Mouse (Mus musculus): Measurements from ENCODE around the gene Osbpl2.
"Not testable (repeated sequence)": the region's sequence is repeated elsewhere in the genome, so short reads cannot be mapped to it uniquely, and the experiment has no call there.

Gene Osbpl2

GRCm38 (mm10) chr2:180148551-180148950 is 29.4 kb downstream of the Osbpl2 start:
- no peak for DNase-seq (ENCODE audit: low spot score in 2 of 2)

DNA sequence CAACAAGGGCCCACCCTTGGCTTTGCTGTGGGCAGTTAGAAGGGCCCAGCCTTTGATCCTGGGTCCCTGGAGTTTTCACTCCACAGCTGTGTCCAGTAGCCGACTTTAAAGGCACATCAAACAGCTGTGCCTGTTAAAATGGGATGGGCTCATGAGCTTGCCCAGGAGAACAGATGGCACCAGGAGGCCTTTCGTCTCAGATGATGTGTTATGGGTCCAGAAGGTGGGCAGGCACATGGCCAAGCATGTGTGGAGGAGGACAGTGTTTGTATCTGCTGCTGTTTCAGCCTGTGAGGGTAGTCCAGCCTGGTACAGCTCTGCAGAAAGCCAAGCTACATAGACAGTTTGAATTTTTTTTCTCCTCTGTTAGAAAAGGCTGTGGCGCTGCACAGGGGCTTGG is 35.7 kb downstream of the Osbpl2 start:
- DNase-seq (ENCODE audit: low spot score in 2 of 2): no peak

- no peak for DNase-seq (ENCODE audit: low spot score in 2 of 2)
These were observed 39.5 kb downstream of the Osbpl2 start for GRCm38 (mm10) chr2:180158627-180159026.

GRCm38 (mm10) chr2:180165855-180166254 is 46.7 kb downstream of the Osbpl2 start:
- no peak for DNase-seq (ENCODE audit: low spot score in 2 of 2)

GRCm38 (mm10) chr2:180166869-180167268 is 47.8 kb downstream of the Osbpl2 start:
- no peak for DNase-seq (ENCODE audit: low spot score in 2 of 2)

GRCm38 (mm10) chr2:180170151-180170805 is 51.2 kb downstream of the Osbpl2 start:
- no peak for DNase-seq (ENCODE audit: low spot score in 2 of 2)

DNA sequence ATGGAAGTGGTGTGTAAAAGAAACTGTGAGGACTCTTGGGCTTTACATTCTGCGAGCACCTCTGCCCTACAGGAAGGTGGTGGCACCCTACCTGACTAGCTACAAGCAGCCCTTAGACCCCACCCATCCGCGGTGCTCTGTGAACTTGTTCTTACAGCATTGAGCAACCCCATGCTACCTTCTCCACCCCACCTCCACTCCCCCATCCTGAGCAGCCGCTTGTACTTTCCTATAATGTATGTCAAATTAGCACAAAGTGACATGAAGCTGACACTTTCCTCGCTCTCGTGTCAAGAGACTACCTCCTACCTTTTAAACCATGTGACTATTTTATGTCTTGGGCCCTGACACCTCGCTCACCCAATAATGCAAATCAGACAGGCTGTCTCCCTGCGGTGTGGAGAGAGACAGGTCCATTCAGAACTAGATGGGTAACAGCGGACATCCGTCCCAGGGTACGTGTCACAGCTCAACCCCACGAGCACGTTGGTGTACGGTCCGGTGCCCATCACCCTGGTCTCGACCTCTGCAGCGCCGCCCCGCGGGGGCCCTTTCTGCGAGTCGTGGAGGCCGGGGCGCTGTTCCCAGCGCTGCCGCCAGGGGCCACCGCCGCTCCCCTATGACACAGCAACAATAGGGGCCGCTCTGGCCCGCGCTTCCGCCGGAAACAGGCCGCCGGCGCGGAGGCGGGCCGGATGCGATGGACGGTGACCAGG is 51.9 kb downstream of the Osbpl2 start, which contains the start of gene Adrm1:
Adrm1 (plus strand) TSS at position 680 of the 716 bp plus-strand sequence.
- DNase-seq (ENCODE audit: low spot score in 2 of 2): peak; percentile 97 to 98

DNA sequence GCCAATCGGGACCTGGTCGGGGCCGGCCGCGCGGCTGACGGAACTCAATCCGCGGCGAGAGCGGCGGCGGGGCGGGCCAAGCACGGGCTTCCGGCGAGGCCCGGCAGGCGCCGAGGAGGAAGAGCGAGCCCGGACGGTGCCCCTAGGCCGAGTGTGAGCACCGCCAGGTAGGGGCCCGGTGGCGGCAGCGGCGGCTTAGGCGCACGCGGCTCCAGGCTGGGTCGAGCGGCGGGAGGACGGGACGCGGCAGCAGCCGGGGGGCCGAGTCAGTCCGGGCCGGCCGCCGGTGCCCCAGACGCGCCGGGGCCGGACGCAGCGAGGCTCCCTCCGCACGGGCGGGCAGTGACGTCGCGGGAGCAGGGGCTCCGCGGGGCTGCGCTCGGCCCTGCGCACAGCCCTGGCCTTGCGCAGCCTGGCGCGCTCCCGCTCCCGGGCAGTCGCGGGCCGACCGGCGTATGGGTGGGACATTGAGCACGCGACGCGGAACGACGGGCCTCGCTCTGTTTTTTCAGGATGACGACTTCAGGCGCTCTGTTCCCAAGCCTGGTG is 52.5 kb downstream of the Osbpl2 start:
- DNase-seq (ENCODE audit: low spot score in 2 of 2): no peak

GRCm38 (mm10) chr2:180172152-180172551 is 53.0 kb downstream of the Osbpl2 start:
- DNase-seq (ENCODE audit: low spot score in 2 of 2): no peak

- no peak for DNase-seq (ENCODE audit: low spot score in 2 of 2)
These were observed 54.1 kb downstream of the Osbpl2 start for GRCm38 (mm10) chr2:180173163-180173562.

GRCm38 (mm10) chr2:180173711-180174110 is 54.6 kb downstream of the Osbpl2 start:
- DNase-seq (ENCODE audit: low spot score in 2 of 2): not testable (repeated sequence)

- no peak for DNase-seq (ENCODE audit: low spot score in 2 of 2)
These were observed 55.0 kb downstream of the Osbpl2 start for GRCm38 (mm10) chr2:180174121-180174520.

GRCm38 (mm10) chr2:180175725-180176124 is 56.6 kb downstream of the Osbpl2 start:
- no peak for DNase-seq (ENCODE audit: low spot score in 2 of 2)

GRCm38 (mm10) chr2:180181542-180181941 is 62.4 kb downstream of the Osbpl2 start:
- DNase-seq (ENCODE audit: low spot score in 2 of 2): no peak

DNA sequence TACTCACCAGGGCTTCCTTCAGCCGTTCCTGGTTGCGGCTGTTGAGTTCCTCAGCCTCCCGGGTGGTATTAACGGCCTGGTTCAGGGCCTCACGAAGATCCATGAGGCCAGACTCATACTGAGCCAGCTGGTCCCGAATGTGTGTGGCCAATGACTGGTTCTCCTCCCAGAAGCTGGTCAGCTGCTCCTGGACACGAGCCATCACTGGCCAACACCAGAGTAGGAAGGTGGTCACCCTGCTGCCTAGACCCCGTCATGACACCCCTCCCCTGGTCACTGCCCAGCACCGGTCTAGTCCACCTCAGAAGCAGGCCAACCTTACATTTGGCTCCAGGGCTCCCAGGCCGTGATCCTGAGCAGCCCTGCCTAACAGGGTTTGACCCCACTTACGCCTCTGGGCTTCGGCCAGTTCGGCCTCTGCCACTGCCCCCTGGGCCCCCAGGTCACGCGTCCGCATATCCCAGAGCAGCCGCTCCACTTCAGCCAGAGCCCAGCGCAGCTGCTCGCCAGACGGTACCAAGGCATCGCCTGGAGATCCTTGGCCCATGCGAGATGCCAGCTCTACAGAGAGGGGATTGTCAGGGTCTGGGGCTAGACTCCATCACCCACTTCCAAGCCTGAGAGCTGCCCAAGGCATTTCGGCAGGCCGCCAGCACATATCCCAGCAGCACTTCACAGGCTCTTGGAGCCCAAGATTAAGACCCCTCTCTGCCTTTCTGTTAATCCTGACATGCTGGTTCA is 65.1 kb downstream of the Osbpl2 start:
- DNase-seq (ENCODE audit: low spot score in 2 of 2): no peak

DNA sequence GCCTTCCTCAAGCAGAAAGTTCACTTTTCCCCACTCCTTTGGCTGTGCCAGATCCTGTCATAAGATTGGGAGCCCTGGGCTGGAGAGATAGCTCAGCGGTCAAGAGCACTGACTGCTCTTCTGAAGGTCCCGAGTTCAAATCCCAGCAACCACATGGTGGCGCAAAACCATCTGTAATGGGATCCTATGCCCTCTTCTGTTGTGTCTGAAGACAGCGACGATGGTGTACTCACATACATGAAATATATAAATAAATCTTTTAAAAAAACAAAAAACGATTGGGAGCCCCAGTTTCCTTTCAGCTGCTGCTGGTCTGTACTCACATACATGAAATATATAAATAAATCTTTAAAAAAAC is 65.6 kb downstream of the Osbpl2 start:
- no peak for DNase-seq (ENCODE audit: low spot score in 2 of 2)

DNA sequence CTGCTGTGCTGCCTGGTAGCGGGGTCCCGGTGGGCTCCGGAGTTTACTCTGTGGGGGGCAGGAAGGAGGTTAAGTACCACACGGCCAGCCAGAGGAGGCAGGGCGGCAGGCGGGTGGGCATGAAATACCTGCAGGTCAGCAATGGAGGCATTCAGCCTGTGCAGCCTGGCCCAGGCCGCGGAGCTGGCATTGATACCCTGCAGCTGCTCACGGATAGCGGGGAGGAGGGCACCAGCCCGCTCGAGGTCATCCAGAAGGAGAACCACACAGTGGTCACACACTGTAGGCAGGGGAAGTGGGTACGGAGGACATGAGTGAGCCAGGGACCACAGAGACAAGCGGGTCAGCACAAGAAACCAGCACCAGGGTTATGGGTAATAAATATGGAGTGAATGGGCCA is 66.6 kb downstream of the Osbpl2 start:
- no peak for DNase-seq (ENCODE audit: low spot score in 2 of 2)

GRCm38 (mm10) chr2:180187362-180187761 is 68.3 kb downstream of the Osbpl2 start:
- no peak for DNase-seq (ENCODE audit: low spot score in 2 of 2)

- no peak for DNase-seq (ENCODE audit: low spot score in 2 of 2)
These were observed 77.7 kb downstream of the Osbpl2 start for GRCm38 (mm10) chr2:180196610-180197322.

DNA sequence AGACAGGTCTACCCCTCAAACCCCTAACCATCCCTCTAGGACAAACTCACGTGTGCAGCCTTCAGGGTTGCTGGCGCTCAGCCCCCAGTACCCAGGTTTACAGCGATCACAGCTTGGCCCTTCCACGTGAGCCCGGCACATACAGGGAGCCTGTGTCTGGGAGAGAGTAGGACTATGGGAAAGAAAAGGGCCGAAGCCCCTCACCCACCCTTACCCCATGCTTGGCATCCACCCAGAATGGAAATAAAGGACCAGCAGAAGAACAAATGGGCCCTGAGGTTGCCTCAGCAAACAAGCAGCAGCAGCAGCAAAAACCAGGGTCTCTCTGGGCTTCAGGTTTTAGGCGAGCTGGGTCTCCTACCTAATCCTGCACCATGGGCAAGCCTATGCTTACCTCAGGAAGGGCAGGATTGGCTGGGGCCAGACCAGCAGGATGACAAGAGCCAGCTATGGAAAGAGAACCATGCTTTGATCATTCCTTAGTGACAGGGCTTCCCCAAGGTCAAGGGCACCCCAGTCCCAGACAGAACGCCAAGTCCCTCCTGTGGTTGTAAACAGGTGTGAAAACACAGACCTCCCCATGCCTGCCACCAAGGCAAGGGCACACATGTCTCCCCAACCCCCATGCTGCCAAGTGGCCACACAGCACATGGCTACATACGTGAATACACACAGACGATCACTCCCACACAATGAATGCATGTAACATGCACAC is 78.4 kb downstream of the Osbpl2 start:
- DNase-seq (ENCODE audit: low spot score in 2 of 2): no peak

DNA sequence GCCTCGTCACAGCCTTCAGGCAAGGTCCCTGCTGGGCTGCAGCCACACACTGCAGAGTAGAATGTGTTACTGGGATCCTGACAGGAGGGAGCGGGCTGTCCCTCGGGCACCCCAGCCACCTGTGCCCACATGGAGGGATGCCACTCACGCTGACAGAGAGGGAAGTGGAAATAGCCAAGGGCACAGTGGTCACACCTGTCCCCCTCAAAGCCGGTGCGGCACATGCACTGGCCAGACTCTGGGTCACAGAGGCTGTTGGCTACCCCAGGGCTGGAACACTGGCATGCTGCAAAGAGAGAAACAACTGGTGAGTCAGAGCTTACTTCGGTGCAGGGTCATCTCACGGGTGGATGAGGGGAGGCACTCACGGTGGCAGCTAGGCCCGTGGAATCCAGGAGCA is 79.7 kb downstream of the Osbpl2 start:
- no peak for DNase-seq (ENCODE audit: low spot score in 2 of 2)

Measured in urinary bladder, postnatal 4 days (tissue).